Mouse (Mus musculus): ENCODE results near the gene Chst4. TPM values are rescaled to one million over a fixed set of nuclear protein-coding genes. Genes with fewer than 3 reads are reported as not detected.

The Chst4 gene
- total RNA-seq, 4 experiments from 2014 or later = 0.25 TPM; not detected in 3

GRCm38 (mm10) chr8:110006312-110007023 lies 33.1 kb downstream of the Chst4 start:
- peak in 1 of 2 experiments; percentile 19 for DNase-seq (ENCODE audit: low spot score in 2 of 2)

DNA sequence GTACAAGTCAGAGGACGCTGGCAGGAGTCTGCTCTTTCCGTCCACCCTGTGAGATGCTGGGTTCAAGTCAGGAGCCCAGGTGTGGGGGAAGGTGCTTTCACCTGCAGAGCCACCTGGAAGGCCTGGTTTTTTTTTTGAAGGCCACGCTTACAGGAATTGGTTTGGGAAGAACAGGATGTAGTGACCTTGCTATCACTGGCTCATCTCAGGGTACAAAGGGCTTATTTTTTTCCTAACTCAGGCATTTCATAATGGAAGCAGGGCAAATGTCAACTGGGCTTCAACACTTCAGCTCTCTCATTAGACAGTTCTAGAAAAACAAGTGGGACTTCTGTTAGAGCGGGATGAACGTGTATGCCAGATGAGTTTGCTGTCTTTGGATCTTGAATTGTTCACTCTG lies 35.2 kb downstream of the Chst4 start:
- DNase-seq (ENCODE audit: low spot score in 2 of 2) = no peak

DNA sequence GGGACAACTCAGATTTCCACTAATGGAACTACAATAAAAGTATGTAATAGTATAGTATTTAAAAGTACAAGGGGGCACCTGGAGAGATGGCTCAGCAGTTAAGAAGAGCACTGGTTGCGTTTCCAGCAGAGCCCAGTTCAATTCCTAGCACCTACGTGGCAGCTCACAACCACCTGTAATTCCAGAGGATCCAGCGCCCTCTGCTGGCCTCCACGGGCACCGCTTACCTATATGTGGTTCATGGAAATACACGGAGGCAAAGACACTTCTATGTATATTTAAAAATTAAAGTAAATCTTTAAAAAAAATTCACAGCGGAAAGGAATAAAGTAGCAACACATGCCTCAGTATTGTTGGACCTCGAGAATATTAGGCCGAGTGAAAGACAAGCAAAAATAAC lies 36.6 kb downstream of the Chst4 start:
- DNase-seq (ENCODE audit: low spot score in 2 of 2) = no peak

GRCm38 (mm10) chr8:109999974-110000373 lies 39.6 kb downstream of the Chst4 start:
- no peak for DNase-seq (ENCODE audit: low spot score in 2 of 2)

GRCm38 (mm10) chr8:109998066-109998465 lies 41.5 kb downstream of the Chst4 start:
- DNase-seq (ENCODE audit: low spot score in 2 of 2) = no peak

GRCm38 (mm10) chr8:109997381-109997780 lies 42.2 kb downstream of the Chst4 start:
- DNase-seq (ENCODE audit: low spot score in 2 of 2) = no peak

DNA sequence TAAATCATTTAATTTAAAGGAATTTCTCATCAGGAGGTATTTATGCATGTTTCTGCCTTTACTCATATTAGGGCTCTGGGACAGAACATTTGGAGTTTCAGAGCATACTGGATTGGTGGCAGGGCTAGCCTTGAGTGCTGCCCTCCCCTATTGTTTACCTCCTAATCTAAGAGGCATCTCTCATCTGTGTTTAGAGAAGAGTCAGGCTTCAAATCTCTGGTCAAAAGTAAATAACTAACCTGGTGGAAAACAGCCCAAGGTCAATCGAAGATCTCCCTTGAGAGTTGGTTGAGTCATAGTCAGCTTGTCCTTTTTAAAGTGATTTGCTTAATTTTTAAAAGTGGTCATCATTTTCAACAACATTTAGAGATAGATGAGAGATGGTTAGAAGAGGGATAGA lies 46.6 kb downstream of the Chst4 start:
- DNase-seq (ENCODE audit: low spot score in 2 of 2) = no peak

DNA sequence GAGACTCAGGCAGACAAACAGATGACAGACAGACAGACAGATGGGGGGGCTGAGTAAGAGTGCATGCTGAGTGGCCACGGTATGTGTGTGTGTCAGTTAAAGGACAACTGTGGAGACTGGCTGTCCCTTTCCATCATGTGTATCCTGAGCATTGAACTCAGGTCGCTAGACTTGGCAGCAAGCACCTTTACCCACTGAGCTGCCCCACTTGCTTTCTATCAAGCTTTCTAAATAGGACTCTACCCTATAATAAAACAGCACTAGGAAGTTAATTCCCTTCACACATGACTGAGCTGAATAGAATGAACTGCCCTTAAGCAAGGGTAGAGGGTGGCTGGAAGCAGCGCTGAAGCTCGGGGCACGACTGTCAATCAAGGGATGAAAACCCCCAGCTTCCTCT lies 47.4 kb downstream of the Chst4 start:
- DNase-seq (ENCODE audit: low spot score in 2 of 2) = no peak

- no peak for DNase-seq (ENCODE audit: low spot score in 2 of 2)
These were observed 49.3 kb downstream of the Chst4 start, which contains the start of gene Tat for GRCm38 (mm10) chr8:109990224-109990623. TSS of gene Tat (plus strand) at chr8:109990437.

GRCm38 (mm10) chr8:109989151-109989550 lies 50.4 kb downstream of the Chst4 start:
- DNase-seq (ENCODE audit: low spot score in 2 of 2) = no peak

DNA sequence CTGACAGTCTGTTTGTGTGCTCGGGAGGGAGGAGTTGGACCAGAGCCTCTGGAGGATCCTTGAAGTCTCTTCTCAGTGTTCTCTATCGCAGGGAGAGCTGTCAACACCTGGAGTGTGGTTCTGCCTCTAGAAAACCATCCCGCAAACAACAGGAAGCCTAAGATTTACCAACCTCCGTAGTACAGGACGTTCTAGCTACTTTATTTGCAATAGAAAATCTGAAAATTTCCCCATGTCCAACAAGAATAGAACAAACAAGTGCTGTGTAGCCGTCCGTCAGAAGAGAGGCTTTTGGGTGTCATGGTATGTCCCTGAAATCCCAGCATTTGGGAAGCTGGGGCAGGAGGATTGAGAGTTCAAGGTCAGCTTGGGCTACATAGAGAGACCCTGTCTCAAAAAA lies 51.8 kb downstream of the Chst4 start:
- no peak for DNase-seq (ENCODE audit: low spot score in 2 of 2)

GRCm38 (mm10) chr8:109986384-109986783 lies 53.2 kb downstream of the Chst4 start:
- DNase-seq (ENCODE audit: low spot score in 2 of 2) = no peak

- DNase-seq (ENCODE audit: low spot score in 2 of 2) = no peak
These were observed 55.6 kb downstream of the Chst4 start for GRCm38 (mm10) chr8:109983944-109984343.

DNA sequence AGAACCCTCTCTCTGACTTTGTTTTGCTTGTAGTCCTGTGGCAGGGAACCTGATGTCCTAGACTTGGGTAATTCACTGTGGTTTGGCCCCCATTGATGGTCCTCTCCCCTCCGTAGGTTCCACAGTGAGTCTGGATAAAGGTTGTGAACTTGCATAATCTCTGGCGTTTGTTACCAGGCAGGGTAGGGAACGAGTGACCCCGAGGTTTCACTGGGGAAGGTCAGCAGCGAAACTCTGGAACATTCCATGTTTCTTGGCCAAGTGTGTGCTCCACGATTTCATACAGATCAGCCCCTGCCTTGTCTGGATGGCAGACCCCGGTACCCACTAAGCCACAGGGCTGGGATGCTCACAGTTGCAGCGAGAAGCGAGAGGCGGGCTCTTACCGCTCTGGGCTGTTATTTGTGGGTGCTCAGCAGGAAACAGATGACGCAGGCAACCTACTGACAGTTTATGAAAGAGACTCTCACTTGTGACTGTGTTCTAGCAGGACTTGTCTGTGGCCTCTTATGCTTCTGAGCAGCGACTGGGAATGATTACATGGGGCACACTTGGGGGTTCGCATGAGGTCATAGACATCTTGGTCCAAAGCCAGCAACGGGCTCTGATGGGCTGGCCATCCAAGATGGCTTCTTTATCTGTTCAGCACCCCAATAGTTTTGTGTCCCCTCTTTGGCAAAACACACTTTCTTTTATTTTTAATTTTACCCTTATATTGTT lies 57.0 kb downstream of the Chst4 start:
- no peak for DNase-seq (ENCODE audit: low spot score in 2 of 2)

GRCm38 (mm10) chr8:109979339-109979738 lies 60.2 kb downstream of the Chst4 start:
- no peak for DNase-seq (ENCODE audit: low spot score in 2 of 2)

Other genes with a start within 250 kb of the Chst4 start
- gene Phlpp2, start 171.2 kb downstream of the Chst4 start, total RNA-seq (2022) = 10 to 100 TPM; 32.5 to 35.5 (median 33.5) TPM
- gene Marveld3, start 77.5 kb downstream of the Chst4 start, total RNA-seq (2022) = under 1 TPM; 0.49 to 0.78 (median 0.68) TPM
- gene Tat, start 49.3 kb downstream of the Chst4 start, total RNA-seq (2022) = not detected
- gene Zfp612, start 40.0 kb upstream of the Chst4 start, total RNA-seq (2022) = 10 to 100 TPM; 35.2 to 38.4 (median 36.3) TPM
- gene Gm21964, start 61.5 kb upstream of the Chst4 start, total RNA-seq (2022) = not detected
- not detected for gene Gm17720, start 63.0 kb upstream of the Chst4 start, total RNA-seq (2022)
- gene Calb2, start 128.5 kb upstream of the Chst4 start, total RNA-seq (2022) = 10 to 100 TPM; 21.7 to 31.6 (median 27.2) TPM
- gene Cmtr2, start 175.9 kb upstream of the Chst4 start, total RNA-seq (2022) = 1 to 10 TPM; 4.7 to 7.3 (median 5.8) TPM
- under 1 TPM; 0.54 to 0.80 (median 0.70) TPM for gene Hydin, start 227.2 kb upstream of the Chst4 start, total RNA-seq (2022)